Mouse (Mus musculus) myocyte (in vitro differentiated cells): Measurements from ENCODE around the gene RPS10-NUDT3.

ENCODE experiments used
- CEBPB ChIP-seq: IDR thresholded peaks from 2 replicates; pipeline ENCODE4 v1.6.1; 2011; ENCODE audit warnings: mild to moderate bottlenecking, moderate library complexity; ENCODE audit not compliant: poor library complexity, insufficient read depth, severe bottlenecking
- POLR2A ChIP-seq: IDR thresholded peaks from one replicate; pipeline ENCODE4 v1.6.1; 2011; ENCODE audit warnings: low read depth, mild to moderate bottlenecking, control low read depth, moderate library complexity; ENCODE audit not compliant: insufficient read length
- REST ChIP-seq: IDR thresholded peaks from one replicate; pipeline ENCODE4 v1.6.1; 2011; ENCODE audit warnings: mild to moderate bottlenecking, control low read depth, moderate library complexity; ENCODE audit not compliant: insufficient read depth, insufficient read length
- TCF12 ChIP-seq: IDR thresholded peaks from one replicate; pipeline ENCODE4 v1.6.1; 2011; ENCODE audit warnings: mild to moderate bottlenecking, control low read depth; ENCODE audit not compliant: poor library complexity, insufficient read depth, severe bottlenecking

- no peak for TF ChIP-seq TCF12
- TF ChIP-seq POLR2A, result no peak
- no peak for TF ChIP-seq REST
- TF ChIP-seq CEBPB, result no peak
Measured at GRCm38 (mm10) chr17:27676270-27676669, 41.2 kb upstream of the RPS10-NUDT3 start.
